Mouse (Mus musculus): Measurements from ENCODE around the gene Pde2a. TPM values are rescaled to one million over a fixed set of nuclear protein-coding genes. Genes with fewer than 3 reads are reported as not detected.

Pde2a gene
- total and polyA plus RNA-seq, 3 experiments: 0.11 to 0.62 TPM; not detected in 1

- H3K36me3 ChIP-seq (ENCODE audit: control insufficient read depth in 1 of 2, insufficient read depth in 2 of 2, low read length in 2 of 2): peaks cover 0 to 3% of the 10 kb centered on the region in 2 experiments; a peak in 2 of 4 replicates
Observed at GRCm38 (mm10) chr7:101412796-101413195, 8.7 kb upstream of the Pde2a start.

GRCm38 (mm10) chr7:101414209-101414608 lies 7.3 kb upstream of the Pde2a start:
- no peak for TF ChIP-seq SMC3 (IDR thresholded peaks at IDR 0.05; ENCODE audit: low read depth, low read length)
- TF ChIP-seq MAX (IDR thresholded peaks at IDR 0.05; ENCODE audit: low read length): no peak
- no peak for TF ChIP-seq BHLHE40 (IDR thresholded peaks at IDR 0.05; ENCODE audit: borderline replicate concordance, low read depth, low read length)
- no peak for TF ChIP-seq GATA1 (IDR thresholded peaks at IDR 0.05; ENCODE audit: low read depth, low read length)
- no peak for TF ChIP-seq NRF1 (IDR thresholded peaks at IDR 0.05; ENCODE audit: insufficient read depth, low read depth, low read length, poor library complexity, severe bottlenecking)
- TF ChIP-seq JUND (IDR thresholded peaks at IDR 0.05; ENCODE audit: low read depth, low read length): no peak
- TF ChIP-seq RCOR1 (IDR thresholded peaks at IDR 0.05; ENCODE audit: low read depth, low read length): no peak
- no peak for TF ChIP-seq RAD21 (IDR thresholded peaks at IDR 0.05; ENCODE audit: low read depth, low read length)
- TF ChIP-seq SIN3A (IDR thresholded peaks at IDR 0.05; ENCODE audit: low read length): no peak
- TF ChIP-seq CTCF (IDR thresholded peaks at IDR 0.05 in 2 of 3, conservative IDR thresholded peaks at IDR 0.05 in 1 of 3; ENCODE audit: control insufficient read depth in 1 of 3, insufficient read depth in 1 of 3, low read depth in 2 of 3, low read length in 3 of 3, poor library complexity in 1 of 3, severe bottlenecking in 1 of 3): no peak
- no peak for TF ChIP-seq ZMIZ1 (IDR thresholded peaks at IDR 0.05; ENCODE audit: low read depth, low read length)
- no peak for TF ChIP-seq CHD1 (IDR thresholded peaks at IDR 0.05; ENCODE audit: low read depth, low read length)
- TF ChIP-seq GABPA (IDR thresholded peaks at IDR 0.05; ENCODE audit: low read depth, low read length): no peak
- TF ChIP-seq TCF12 (IDR thresholded peaks at IDR 0.05; ENCODE audit: low read depth, low read length): no peak
- H3K36me3 ChIP-seq (ENCODE audit: control insufficient read depth in 1 of 2, insufficient read depth in 2 of 2, low read length in 2 of 2): peaks cover 0 to 3% of the 10 kb centered on the region in 2 experiments; a peak in 2 of 4 replicates
- DNase-seq (ENCODE audit: low read depth, low spot score): no peak
- no peaks in the 10 kb centered on the region for H3K27me3 ChIP-seq (ENCODE audit: control insufficient read depth in 1 of 2, insufficient read depth in 2 of 2, low read length in 2 of 2)
- no peak overlapping the region for H3K4me3 ChIP-seq (ENCODE audit: control insufficient read depth in 1 of 2, insufficient read depth in 1 of 2, low read depth in 2 of 2, low read length in 2 of 2)
- no peak overlapping the region for H3K27ac ChIP-seq (ENCODE audit: control insufficient read depth, low read depth, low read length)
- H3K9ac ChIP-seq (ENCODE audit: control insufficient read depth, low read depth, low read length, poor library complexity, severe bottlenecking): no peak overlapping the region
- peaks cover 3 to 11% of the 10 kb centered on the region in 2 experiments; a peak in 3 of 4 replicates for H3K4me1 ChIP-seq (ENCODE audit: control insufficient read depth in 1 of 2, insufficient read depth in 2 of 2, low read length in 2 of 2)
- H3K79me2 ChIP-seq (ENCODE audit: control insufficient read depth, insufficient read depth, low read length, poor library complexity): no peaks in the 10 kb centered on the region
- no peaks in the 10 kb centered on the region for H3K9me3 ChIP-seq (replicated peaks; ENCODE audit: insufficient read depth, low read length)

More at GRCm38 (mm10) chr7:101412796-101413195, 8.7 kb upstream of the Pde2a start:
- TF ChIP-seq TBP (IDR thresholded peaks at IDR 0.05; ENCODE audit: low read depth, low read length) (no peak), RCOR1 (IDR thresholded peaks at IDR 0.05; ENCODE audit: low read depth, low read length) (no peak), SMC3 (IDR thresholded peaks at IDR 0.05; ENCODE audit: low read depth, low read length) (peak; percentile 91), CTCF (IDR thresholded peaks at IDR 0.05 in 2 of 3, conservative IDR thresholded peaks at IDR 0.05 in 1 of 3; ENCODE audit: control insufficient read depth in 1 of 3, insufficient read depth in 1 of 3, low read depth in 2 of 3, low read length in 3 of 3, poor library complexity in 1 of 3, severe bottlenecking in 1 of 3) (peak in 2 of 3 experiments; percentile 98 to 99), ZC3H11A (IDR thresholded peaks at IDR 0.05; ENCODE audit: low read depth, low read length) (peak; percentile 58), MAFK (IDR thresholded peaks at IDR 0.05; ENCODE audit: borderline replicate concordance, low read depth, low read length) (no peak), MXI1 (IDR thresholded peaks at IDR 0.05; ENCODE audit: low read depth, low read length) (no peak), NRF1 (IDR thresholded peaks at IDR 0.05; ENCODE audit: insufficient read depth, low read depth, low read length, poor library complexity, severe bottlenecking) (no peak), HCFC1 (IDR thresholded peaks at IDR 0.05; ENCODE audit: low read depth, low read length) (peak; percentile 10; the same call in 1 of the 2 replicates), EP300 (IDR thresholded peaks at IDR 0.05; ENCODE audit: low read depth in 1 of 2, low read length in 2 of 2) (no peak), MEF2A (IDR thresholded peaks at IDR 0.05; ENCODE audit: extremely low read depth, insufficient replicate concordance, low read depth, low read length, poor library complexity, severe bottlenecking) (no peak), ZMIZ1 (IDR thresholded peaks at IDR 0.05; ENCODE audit: low read depth, low read length) (no peak), RAD21 (IDR thresholded peaks at IDR 0.05; ENCODE audit: low read depth, low read length) (peak; percentile 79), JUND (IDR thresholded peaks at IDR 0.05; ENCODE audit: low read depth, low read length) (0 out of 2 replicates have a peak, but pooled peaks have one; percentile 9), E2F4 (IDR thresholded peaks at IDR 0.05; ENCODE audit: borderline replicate concordance, low read depth, low read length) (no peak), MAZ (IDR thresholded peaks at IDR 0.05; ENCODE audit: low read depth, low read length) (no peak), KAT2A (conservative IDR thresholded peaks at IDR 0.05; ENCODE audit: low read depth, low read length) (no peak)
- DNase-seq (ENCODE audit: low read depth, low spot score): peak; percentile 84
- Histone ChIP-seq H3K9me3 (replicated peaks; ENCODE audit: insufficient read depth, low read length) (no peaks in the 10 kb centered on the region), H3K4me1 (ENCODE audit: control insufficient read depth in 1 of 2, insufficient read depth in 2 of 2, low read length in 2 of 2) (peaks cover 3 to 11% of the 10 kb centered on the region in 2 experiments; a peak in 3 of 4 replicates), H3K9ac (ENCODE audit: control insufficient read depth, low read depth, low read length, poor library complexity, severe bottlenecking) (no peak overlapping the region), H3K27ac (ENCODE audit: control insufficient read depth, low read depth, low read length) (no peak overlapping the region), H3K27me3 (ENCODE audit: control insufficient read depth in 1 of 2, insufficient read depth in 2 of 2, low read length in 2 of 2) (no peaks in the 10 kb centered on the region), H3K79me2 (ENCODE audit: control insufficient read depth, insufficient read depth, low read length, poor library complexity) (no peaks in the 10 kb centered on the region), H3K4me3 (ENCODE audit: control insufficient read depth in 1 of 2, insufficient read depth in 1 of 2, low read depth in 2 of 2, low read length in 2 of 2) (no peak overlapping the region)

Data from MEL (cell line).